Mouse (Mus musculus): ENCODE data around the gene Hoxa10.

- TF ChIP-seq CHD2 (IDR thresholded peaks at IDR 0.05; ENCODE audit: low read depth, low read length) = no peak
- no peak for TF ChIP-seq ZNF384 (IDR thresholded peaks at IDR 0.05; ENCODE audit: low read depth, low read length)
- no peak for TF ChIP-seq HCFC1 (IDR thresholded peaks at IDR 0.05; ENCODE audit: borderline replicate concordance, insufficient read depth, low read length)
- no peak for TF ChIP-seq MAFK (IDR thresholded peaks at IDR 0.05; ENCODE audit: insufficient read depth, low read depth, low read length)
- no peak for TF ChIP-seq ZC3H11A (IDR thresholded peaks at IDR 0.05; ENCODE audit: borderline replicate concordance, low read depth, low read length)
Measured at GRCm38 (mm10) chr6:52238155-52238545, 2.5 kb downstream of the Hoxa10 start.
